Mouse (Mus musculus): Measurements from ENCODE around the gene Smad1. TPM values are rescaled to one million over a fixed set of nuclear protein-coding genes. Genes with fewer than 3 reads are reported as not detected.

Gene Smad1
- polyA plus RNA-seq, 1 experiment from 2014 or later: 85.8 TPM

Other genes with a start within 250 kb of the Smad1 start
- not detected in 2 replicates for gene 1700011L22Rik, start 150.9 kb downstream of the Smad1 start, polyA plus RNA-seq (2016; fragmentation: Nextera tagmentation; extraction: Ambion mirVana)
- gene Mmaa, start 104.6 kb downstream of the Smad1 start, polyA plus RNA-seq (2016; fragmentation: Nextera tagmentation; extraction: Ambion mirVana): 13.4 and 14.4 TPM in 2 replicates
- gene Otud4, start 240.1 kb upstream of the Smad1 start, polyA plus RNA-seq (2016; fragmentation: Nextera tagmentation; extraction: Ambion mirVana): 18.3 and 18.4 TPM in 2 replicates

Measured in neural tube, embryonic 12.5 days (tissue).